Mouse (Mus musculus): ENCODE data around the gene BC107364. TPM values are rescaled to one million over a fixed set of nuclear protein-coding genes. Genes with fewer than 3 reads are reported as not detected.
A peak's percentile ranks its signal among the peaks of the same experiment; 100 is the strongest.
"Not testable (repeated sequence)": the region's sequence is repeated elsewhere in the genome, so short reads cannot be mapped to it uniquely, and the experiment has no call there.

The BC107364 gene
- not detected in 2 replicates for polyA plus RNA-seq (2014; fragmentation: Nextera tagmentation; extraction: Ambion mirVana)

- H3K27me3 ChIP-seq (ENCODE audit: control insufficient read depth, insufficient read depth, low read length); H3K4me3 ChIP-seq (ENCODE audit: low read depth, low read length); H3K4me1 ChIP-seq (ENCODE audit: control insufficient read depth, insufficient read depth, low read length); H3K9me3 ChIP-seq (ENCODE audit: control insufficient read depth, low read length); H3K9ac ChIP-seq (replicated peaks; ENCODE audit: low read depth, low read length); H3K27ac ChIP-seq (ENCODE audit: low read depth, low read length); H3K36me3 ChIP-seq (ENCODE audit: control insufficient read depth, insufficient read depth, low read length); H3K4me2 ChIP-seq (ENCODE audit: low read depth, low read length): not testable (repeated sequence)
- peak; percentile 31; the same call in 1 of the 2 replicates for ATAC-seq (ENCODE audit: low read depth)
- no CpG with 5 or more reads among the region's 48 CpGs for WGBS
Observed at GRCm38 (mm10) chr3:96452262-96452661, at the start of gene BC107364. Gene BC107364, minus strand, starts transcription at chr3:96452306.

- H3K9me3 ChIP-seq (ENCODE audit: control insufficient read depth, low read length): no peaks in the 10 kb centered on the region
- 0 out of 2 replicates have a peak, but pooled peaks cover 8% of the 10 kb centered on the region for H3K4me1 ChIP-seq (ENCODE audit: control insufficient read depth, insufficient read depth, low read length)
- under 1% methylated on average over 32 of the region's 32 CpGs for WGBS
- peak overlapping the region; percentile 78 for H3K4me3 ChIP-seq (ENCODE audit: low read depth, low read length)
- H3K36me3 ChIP-seq (ENCODE audit: control insufficient read depth, insufficient read depth, low read length): no peaks in the 10 kb centered on the region
- H3K27me3 ChIP-seq (ENCODE audit: control insufficient read depth, insufficient read depth, low read length): no peaks in the 10 kb centered on the region
- ATAC-seq (ENCODE audit: low read depth): peak; percentile 79
- peak overlapping the region; percentile 97 for H3K4me2 ChIP-seq (ENCODE audit: low read depth, low read length)
- peak overlapping the region; percentile 39; the same call in 1 of the 2 replicates for H3K9ac ChIP-seq (replicated peaks; ENCODE audit: low read depth, low read length)
- H3K27ac ChIP-seq (ENCODE audit: low read depth, low read length): 0 out of 2 replicates have a peak overlapping the region, but pooled peaks have one; percentile 23
Observed at GRCm38 (mm10) chr3:96501391-96502115, 49.4 kb upstream of the BC107364 start.

- Histone ChIP-seq H3K27me3 (ENCODE audit: control insufficient read depth, insufficient read depth, low read length) (no peaks in the 10 kb centered on the region), H3K4me2 (ENCODE audit: low read depth, low read length) (peak overlapping the region; percentile 97), H3K27ac (ENCODE audit: low read depth, low read length) (peak overlapping the region; percentile 77), H3K9ac (replicated peaks; ENCODE audit: low read depth, low read length) (peak overlapping the region; percentile 65), H3K4me3 (ENCODE audit: low read depth, low read length) (peak overlapping the region; percentile 78), H3K4me1 (ENCODE audit: control insufficient read depth, insufficient read depth, low read length) (0 out of 2 replicates have a peak, but pooled peaks cover 8% of the 10 kb centered on the region), H3K36me3 (ENCODE audit: control insufficient read depth, insufficient read depth, low read length) (no peaks in the 10 kb centered on the region), H3K9me3 (ENCODE audit: control insufficient read depth, low read length) (no peaks in the 10 kb centered on the region)
- WGBS: under 1% methylated on average over 19 of the region's 19 CpGs
- peak; percentile 87 for ATAC-seq (ENCODE audit: low read depth)
Observed at GRCm38 (mm10) chr3:96500691-96501265, 48.7 kb upstream of the BC107364 start.

GRCm38 (mm10) chr3:96500289-96500621 is 48.1 kb upstream of the BC107364 start:
- Histone ChIP-seq H3K4me2 (ENCODE audit: low read depth, low read length) (peak overlapping the region; percentile 97), H3K27ac (ENCODE audit: low read depth, low read length) (peak overlapping the region; percentile 77), H3K4me1 (ENCODE audit: control insufficient read depth, insufficient read depth, low read length) (0 out of 2 replicates have a peak, but pooled peaks cover 8% of the 10 kb centered on the region), H3K27me3 (ENCODE audit: control insufficient read depth, insufficient read depth, low read length) (no peaks in the 10 kb centered on the region), H3K4me3 (ENCODE audit: low read depth, low read length) (peak overlapping the region; percentile 78), H3K9me3 (ENCODE audit: control insufficient read depth, low read length) (no peaks in the 10 kb centered on the region), H3K9ac (replicated peaks; ENCODE audit: low read depth, low read length) (peak overlapping the region; percentile 65), H3K36me3 (ENCODE audit: control insufficient read depth, insufficient read depth, low read length) (no peaks in the 10 kb centered on the region)
- WGBS: under 1% methylated on average over 17 of the region's 17 CpGs
- peak; percentile 85 for ATAC-seq (ENCODE audit: low read depth)

- ATAC-seq (ENCODE audit: low read depth): peak; percentile 57
- Histone ChIP-seq H3K4me2 (ENCODE audit: low read depth, low read length) (peak overlapping the region; percentile 97), H3K27me3 (ENCODE audit: control insufficient read depth, insufficient read depth, low read length) (no peaks in the 10 kb centered on the region), H3K4me3 (ENCODE audit: low read depth, low read length) (peak overlapping the region; percentile 78), H3K27ac (ENCODE audit: low read depth, low read length) (peak overlapping the region; percentile 68), H3K9ac (replicated peaks; ENCODE audit: low read depth, low read length) (peak overlapping the region; percentile 55), H3K36me3 (ENCODE audit: control insufficient read depth, insufficient read depth, low read length) (no peaks in the 10 kb centered on the region), H3K9me3 (ENCODE audit: control insufficient read depth, low read length) (no peaks in the 10 kb centered on the region), H3K4me1 (ENCODE audit: control insufficient read depth, insufficient read depth, low read length) (0 out of 2 replicates have a peak, but pooled peaks cover 8% of the 10 kb centered on the region)
- 0% methylated on average over 36 of the region's 36 CpGs for WGBS
Observed at GRCm38 (mm10) chr3:96499481-96500288, 47.6 kb upstream of the BC107364 start.

- H3K9me3 ChIP-seq (ENCODE audit: control insufficient read depth, low read length): no peaks in the 10 kb centered on the region
- ATAC-seq (ENCODE audit: low read depth): no peak
- peak overlapping the region; percentile 97; the same call in 1 of the 2 replicates for H3K4me2 ChIP-seq (ENCODE audit: low read depth, low read length)
- H3K4me3 ChIP-seq (ENCODE audit: low read depth, low read length): peak overlapping the region; percentile 78; the same call in 1 of the 2 replicates
- 0 out of 2 replicates have a peak, but pooled peaks cover 8% of the 10 kb centered on the region for H3K4me1 ChIP-seq (ENCODE audit: control insufficient read depth, insufficient read depth, low read length)
- no peak overlapping the region for H3K27ac ChIP-seq (ENCODE audit: low read depth, low read length)
- H3K36me3 ChIP-seq (ENCODE audit: control insufficient read depth, insufficient read depth, low read length): no peaks in the 10 kb centered on the region
- no peaks in the 10 kb centered on the region for H3K27me3 ChIP-seq (ENCODE audit: control insufficient read depth, insufficient read depth, low read length)
- 88% methylated on average over 4 of the region's 4 CpGs for WGBS
- no peak overlapping the region for H3K9ac ChIP-seq (replicated peaks; ENCODE audit: low read depth, low read length)
Observed at GRCm38 (mm10) chr3:96498476-96499245, 46.6 kb upstream of the BC107364 start.

- H3K27me3 ChIP-seq (ENCODE audit: control insufficient read depth, insufficient read depth, low read length): no peaks in the 10 kb centered on the region
- H3K9me3 ChIP-seq (ENCODE audit: control insufficient read depth, low read length): no peaks in the 10 kb centered on the region
- peak overlapping the region; percentile 39 for H3K4me3 ChIP-seq (ENCODE audit: low read depth, low read length)
- under 1% methylated on average over 19 of the region's 19 CpGs for WGBS
- no peaks in the 10 kb centered on the region for H3K36me3 ChIP-seq (ENCODE audit: control insufficient read depth, insufficient read depth, low read length)
- ATAC-seq (ENCODE audit: low read depth): peak; percentile 13; the same call in 1 of the 2 replicates
- no peak overlapping the region for H3K27ac ChIP-seq (ENCODE audit: low read depth, low read length)
- H3K4me2 ChIP-seq (ENCODE audit: low read depth, low read length): peak overlapping the region; percentile 61
- no peak overlapping the region for H3K9ac ChIP-seq (replicated peaks; ENCODE audit: low read depth, low read length)
- 0 out of 2 replicates have a peak, but pooled peaks cover 5% of the 10 kb centered on the region for H3K4me1 ChIP-seq (ENCODE audit: control insufficient read depth, insufficient read depth, low read length)
Observed at GRCm38 (mm10) chr3:96497451-96498028, 45.4 kb upstream of the BC107364 start.

Data from neural tube, embryonic 14.5 days (tissue).